16 mouse cellular contexts compared by ENCODE assay signal in genomic region chr17:29498952-29499351, GRCm38 (mm10). TPM values are rescaled to one million over a fixed set of nuclear protein-coding genes. Genes with fewer than 3 reads are reported as not detected.
"Had no signal": no experiment of that assay in that cellular context is flagged by ENCODE, and none has a peak within 500 bp of the region (broad histone marks: within the 10 kb centered on the region; RNA-seq: fewer than 3 reads in every experiment).

No protein-coding gene starts in this region.

RNA-seq across cellular contexts. Expression of gene Gm17657, which starts 50.5 kb away (rescaled TPM):
- total RNA-seq: megakaryocyte progenitor cell, adult 5-6 weeks; midbrain, postnatal 0 days; monocyte, adult 5-6 weeks; neutrophil, adult 5-6 weeks had no signal
- polyA plus RNA-seq: lung, embryonic 14.5 days; lung, embryonic 16.5 days; midbrain, embryonic 11.5 days; midbrain, embryonic 13.5 days; midbrain, embryonic 15.5 days; midbrain, postnatal 0 days; neural tube, embryonic 12.5 days; neural tube, embryonic 14.5 days; spleen, adult 2 months; stomach, embryonic 15.5 days; stomach, postnatal 0 days; thymus, adult 2 months; urinary bladder, adult 2 months had no signal

RNA-seq across cellular contexts. Expression of gene Tmem217, which starts 53.2 kb away (rescaled TPM):
- total RNA-seq: megakaryocyte progenitor cell, adult 5-6 weeks; midbrain, postnatal 0 days; monocyte, adult 5-6 weeks; neutrophil, adult 5-6 weeks had no signal
- polyA plus RNA-seq: spleen, adult 2 months had no signal
